Mouse (Mus musculus): ENCODE data around the gene Zfp94.
A peak's percentile ranks its signal among the peaks of the same experiment; 100 is the strongest.

The Zfp94 gene

GRCm38 (mm10) chr7:24316567-24317092 is at the start of gene Zfp94:
Gene Zfp94 (minus strand): TSS chr7:24316666.
- peak; percentile 94 for DNase-seq (ENCODE audit: low spot score)

- no peak for DNase-seq (ENCODE audit: low spot score)
These were observed 49.0 kb upstream of the Zfp94 start for GRCm38 (mm10) chr7:24365258-24366014.

- DNase-seq (ENCODE audit: low spot score), result peak; percentile 82
These were observed 48.4 kb upstream of the Zfp94 start for GRCm38 (mm10) chr7:24364827-24365226.

GRCm38 (mm10) chr7:24363228-24363627 is 46.8 kb upstream of the Zfp94 start:
- DNase-seq (ENCODE audit: low spot score), result no peak

GRCm38 (mm10) chr7:24361001-24361400 is 44.5 kb upstream of the Zfp94 start:
- DNase-seq (ENCODE audit: low spot score), result no peak

GRCm38 (mm10) chr7:24359269-24359668 is 42.8 kb upstream of the Zfp94 start:
- no peak for DNase-seq (ENCODE audit: low spot score)

GRCm38 (mm10) chr7:24357899-24358298 is 41.4 kb upstream of the Zfp94 start:
- no peak for DNase-seq (ENCODE audit: low spot score)

GRCm38 (mm10) chr7:24356081-24356480 is 39.6 kb upstream of the Zfp94 start:
- DNase-seq (ENCODE audit: low spot score), result no peak

- no peak for DNase-seq (ENCODE audit: low spot score)
These were observed 39.2 kb upstream of the Zfp94 start for GRCm38 (mm10) chr7:24355646-24356045.

GRCm38 (mm10) chr7:24348896-24349295 is 32.4 kb upstream of the Zfp94 start, which contains the start of gene Lypd5:
Gene Lypd5 (plus strand): TSS chr7:24349196.
- no peak for DNase-seq (ENCODE audit: low spot score)

GRCm38 (mm10) chr7:24346444-24346843 is 30.0 kb upstream of the Zfp94 start:
- no peak for DNase-seq (ENCODE audit: low spot score)

- DNase-seq (ENCODE audit: low spot score), result no peak
These were observed 27.3 kb upstream of the Zfp94 start for GRCm38 (mm10) chr7:24343701-24344272.

- DNase-seq (ENCODE audit: low spot score), result no peak
These were observed 21.8 kb upstream of the Zfp94 start for GRCm38 (mm10) chr7:24338241-24338640.

GRCm38 (mm10) chr7:24335699-24336309 is 19.3 kb upstream of the Zfp94 start:
- DNase-seq (ENCODE audit: low spot score), result peak; percentile 75

GRCm38 (mm10) chr7:24333304-24333986 is 17.0 kb upstream of the Zfp94 start, which contains the start of gene Tescl:
Gene Tescl (minus strand): TSS chr7:24333936.
- DNase-seq (ENCODE audit: low spot score), result no peak

GRCm38 (mm10) chr7:24327281-24327975 is 11.0 kb upstream of the Zfp94 start:
- DNase-seq (ENCODE audit: low spot score), result no peak

GRCm38 (mm10) chr7:24326273-24327135 is 10.0 kb upstream of the Zfp94 start:
- no peak for DNase-seq (ENCODE audit: low spot score)

GRCm38 (mm10) chr7:24325675-24326128 is 9.2 kb upstream of the Zfp94 start:
- DNase-seq (ENCODE audit: low spot score), result no peak

GRCm38 (mm10) chr7:24325197-24325596 is 8.7 kb upstream of the Zfp94 start:
- DNase-seq (ENCODE audit: low spot score), result no peak

- no peak for DNase-seq (ENCODE audit: low spot score)
These were observed 6.1 kb upstream of the Zfp94 start for GRCm38 (mm10) chr7:24322593-24322992.

GRCm38 (mm10) chr7:24318942-24319341 is 2.5 kb upstream of the Zfp94 start:
- no peak for DNase-seq (ENCODE audit: low spot score)

Measured in layer of hippocampus, adult 9-10 months (tissue).